Mouse (Mus musculus): Measurements from ENCODE around the gene Zcchc8.

GRCm38 (mm10) chr5:123679106-123679505 is 41.8 kb downstream of the Zcchc8 start:
- TF ChIP-seq CTCF (IDR thresholded peaks at IDR 0.05; ENCODE audit: low read depth) (no peak), EP300 (IDR thresholded peaks at IDR 0.05; ENCODE audit: low read depth) (no peak)
